Mouse (Mus musculus) right cerebral cortex, postnatal 36 days (tissue): ENCODE results near the gene Gm9887.
"Not testable (repeated sequence)": the region's sequence is repeated elsewhere in the genome, so short reads cannot be mapped to it uniquely, and the experiment has no call there.

Source experiments
- DNase-seq, 2 experiments: peaks; one replicate each; pipeline ENCODE4 v3.0.0; 2022; ENCODE audit warnings: low spot score in 2 of 2, mixed read lengths in 1 of 2

Gm9887 gene

GRCm38 (mm10) chr12:69386281-69386732 lies 14.0 kb upstream of the Gm9887 start:
- DNase-seq, result not testable (repeated sequence)

- no peak for DNase-seq
Observed at GRCm38 (mm10) chr12:69385542-69386280, 13.5 kb upstream of the Gm9887 start.

GRCm38 (mm10) chr12:69384606-69385005 lies 12.3 kb upstream of the Gm9887 start:
- no peak for DNase-seq

GRCm38 (mm10) chr12:69382880-69383279 lies 10.6 kb upstream of the Gm9887 start:
- no peak for DNase-seq

GRCm38 (mm10) chr12:69378558-69379454 lies 6.5 kb upstream of the Gm9887 start:
- no peak for DNase-seq

- DNase-seq, result not testable (repeated sequence)
Observed at GRCm38 (mm10) chr12:69377636-69378035, 5.4 kb upstream of the Gm9887 start.

- DNase-seq, result no peak
Observed at GRCm38 (mm10) chr12:69377188-69377587, 4.9 kb upstream of the Gm9887 start.

GRCm38 (mm10) chr12:69376132-69376531 lies 3.9 kb upstream of the Gm9887 start:
- no peak for DNase-seq

- no peak for DNase-seq
Observed at GRCm38 (mm10) chr12:69373850-69374766, 1.9 kb upstream of the Gm9887 start.

GRCm38 (mm10) chr12:69372731-69373331 lies 573 bp upstream of the Gm9887 start:
- DNase-seq, result peak in 1 of 2 experiments; percentile 11

GRCm38 (mm10) chr12:69371421-69371853 lies 821 bp downstream of the Gm9887 start:
- DNase-seq, result no peak

GRCm38 (mm10) chr12:69370936-69371335 lies 1.3 kb downstream of the Gm9887 start:
- DNase-seq, result no peak

- no peak for DNase-seq
Observed at GRCm38 (mm10) chr12:69367557-69367956, 4.7 kb downstream of the Gm9887 start.

- DNase-seq, result no peak
Observed at GRCm38 (mm10) chr12:69366424-69366823, 5.8 kb downstream of the Gm9887 start.

- DNase-seq, result no peak
Observed at GRCm38 (mm10) chr12:69365757-69366156, 6.5 kb downstream of the Gm9887 start.

GRCm38 (mm10) chr12:69363899-69364762 lies 8.1 kb downstream of the Gm9887 start:
- DNase-seq, result peak; percentile 23 to 41

- not testable (repeated sequence) for DNase-seq
Observed at GRCm38 (mm10) chr12:69363110-69363509, 9.1 kb downstream of the Gm9887 start.

- DNase-seq, result no peak
Observed at GRCm38 (mm10) chr12:69362388-69362787, 9.9 kb downstream of the Gm9887 start.

- DNase-seq, result no peak
Observed at GRCm38 (mm10) chr12:69361919-69362318, 10.3 kb downstream of the Gm9887 start.
